Mouse (Mus musculus) spleen, postnatal 14 days (tissue): ENCODE results near the gene Ampd1.

Experiments
- DNase-seq, 2 experiments: peaks; one replicate each; pipeline ENCODE4 v3.0.0; 2021 to 2022; ENCODE audit warnings: low spot score in 2 of 2

Ampd1 gene

GRCm38 (mm10) chr3:103148941-103149340 lies 75.1 kb downstream of the Ampd1 start:
- DNase-seq, result no peak
